Comparison of ENCODE assay signal across 21 mouse cellular contexts in the genomic region with DNA sequence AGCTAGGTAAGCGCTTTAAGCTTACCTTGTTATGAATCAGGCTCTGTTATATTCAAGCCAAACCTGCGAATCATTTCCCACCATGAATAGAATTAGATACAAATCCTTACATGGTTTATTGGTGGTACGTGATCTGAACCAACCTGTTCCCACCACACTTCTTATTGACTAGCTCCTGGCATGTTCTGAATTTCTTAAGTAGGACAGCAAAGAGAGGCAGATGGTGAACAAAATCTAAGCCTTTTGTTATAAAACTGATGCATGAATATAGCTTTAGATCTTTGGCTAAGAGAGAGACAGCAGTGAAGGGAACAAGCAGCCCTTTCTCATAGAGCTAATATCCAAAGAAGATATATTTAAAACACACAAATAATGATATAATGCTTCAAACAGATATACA.
"Had no signal": no experiment of that assay in that cellular context is flagged by ENCODE, and none has a peak within 500 bp of the region (broad histone marks: within the 10 kb centered on the region; RNA-seq: fewer than 3 reads in every experiment).

No protein-coding gene starts in this region.

- ATAC-seq: midbrain, embryonic 16.5 days had no signal

- H3K36me3 ChIP-seq: midbrain, embryonic 10.5 days; midbrain, embryonic 12.5 days; neural tube, embryonic 13.5 days; neural tube, embryonic 15.5 days; stomach, embryonic 15.5 days had no signal

- H3K27ac ChIP-seq: midbrain, embryonic 10.5 days; midbrain, embryonic 12.5 days; neural tube, embryonic 13.5 days; neural tube, embryonic 15.5 days; stomach, embryonic 15.5 days; stomach, postnatal 0 days had no signal

- DNase-seq: lung, adult 18-20 months; lung, embryonic 14.5 days; lung, postnatal 10 days; lung, postnatal 4 days; midbrain, embryonic 14.5 days; retina, postnatal 1 day; right cerebral cortex, adult 18-20 months; right cerebral cortex, postnatal 25 days; right cerebral cortex, postnatal 4 days; spleen, adult 18-20 months; thymus, adult 18-20 months; thymus, postnatal 14 days; thymus, postnatal 36 days had no signal

- H3K9ac ChIP-seq: lung, embryonic 14.5 days; midbrain, embryonic 12.5 days; neural tube, embryonic 13.5 days; neural tube, embryonic 15.5 days; stomach, embryonic 15.5 days had no signal

- H3K4me2 ChIP-seq: lung, embryonic 14.5 days; midbrain, embryonic 12.5 days; neural tube, embryonic 13.5 days; neural tube, embryonic 15.5 days; stomach, embryonic 15.5 days had no signal

- H3K4me3 ChIP-seq: midbrain, embryonic 10.5 days; midbrain, embryonic 12.5 days; myocyte; neural tube, embryonic 13.5 days; neural tube, embryonic 15.5 days; stomach, embryonic 15.5 days had no signal

- H3K27me3 ChIP-seq: midbrain, embryonic 12.5 days; neural tube, embryonic 13.5 days; neural tube, embryonic 15.5 days; stomach, embryonic 15.5 days had no signal

- H3K9me3 ChIP-seq: midbrain, embryonic 10.5 days; midbrain, embryonic 12.5 days; neural tube, embryonic 13.5 days; neural tube, embryonic 15.5 days; stomach, embryonic 15.5 days had no signal

- H3K4me1 ChIP-seq: midbrain, embryonic 10.5 days; neural tube, embryonic 13.5 days; neural tube, embryonic 15.5 days; stomach, embryonic 15.5 days had no signal
